Mouse (Mus musculus) lung, adult 18-20 months (tissue): ENCODE results near the gene Nol12.

ENCODE experiments used
- DNase-seq, 2 experiments: peaks; one replicate each; pipeline ENCODE4 v3.0.0; 2022; ENCODE audit warnings: mixed read lengths in 2 of 2

Nol12 gene

DNA sequence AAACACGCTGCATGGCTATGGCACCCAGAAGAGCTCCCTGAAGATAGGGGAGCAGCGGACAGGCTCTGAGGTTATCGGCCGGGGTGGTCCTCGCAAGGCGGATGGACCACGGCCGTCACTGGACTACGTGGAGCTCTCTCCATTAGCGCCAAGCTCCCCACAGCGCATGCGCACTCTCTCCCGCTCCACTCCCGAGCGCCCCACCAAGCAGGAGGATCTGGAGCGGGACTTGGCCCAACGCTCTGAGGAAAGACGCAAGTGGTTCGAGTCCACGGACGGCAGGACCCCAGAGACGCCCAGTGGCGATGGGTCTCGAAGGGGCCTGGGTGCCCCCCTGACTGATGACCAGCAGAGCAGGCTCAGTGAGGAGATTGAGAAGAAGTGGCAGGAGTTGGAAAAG, 58.2 kb downstream of the Nol12 start:
- no peak for DNase-seq
